Mouse (Mus musculus): ENCODE results near the gene Mfn2. TPM values are rescaled to one million over a fixed set of nuclear protein-coding genes. Genes with fewer than 3 reads are reported as not detected.

Gene Mfn2
- total and polyA plus RNA-seq, 3 experiments: 10.0 to 36.8 (median 17.5) TPM

DNA sequence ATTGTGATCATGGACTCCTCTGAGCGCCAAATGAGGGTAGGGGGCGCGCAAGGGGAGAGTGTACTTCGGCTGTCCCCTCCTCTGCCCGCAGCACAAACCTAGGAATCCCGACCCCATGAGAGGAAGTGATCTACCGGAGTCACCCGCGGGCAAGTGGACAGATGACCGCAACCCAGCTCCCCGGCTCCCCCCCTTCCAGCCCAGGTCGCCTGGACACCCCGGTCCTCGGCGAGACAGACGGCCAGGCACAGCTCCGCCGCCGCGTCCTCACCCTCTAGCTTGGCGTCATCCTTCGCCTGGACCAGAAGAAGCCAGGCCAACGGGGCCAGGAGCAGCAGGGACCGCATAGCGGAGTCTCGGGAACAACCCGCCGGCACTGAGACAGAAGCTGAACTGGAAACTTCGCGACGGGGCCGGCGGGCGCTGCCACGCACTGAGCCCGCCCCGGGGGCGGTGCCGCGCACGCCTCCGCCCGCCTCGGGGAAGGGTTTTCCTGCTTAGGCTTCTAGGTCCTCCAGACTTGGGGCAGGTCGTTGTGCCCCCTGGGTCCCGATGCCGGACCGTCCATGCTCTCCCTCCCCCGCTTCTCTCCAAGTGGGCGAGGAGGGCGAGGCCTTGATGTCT lies 31.9 kb upstream of the Mfn2 start, which contains the start of gene Plod1 (continued):
- no peak for TF ChIP-seq RCOR1 (conservative IDR thresholded peaks at IDR 0.05; ENCODE audit: low read depth, low read length)
- TF ChIP-seq KAT2A (IDR thresholded peaks at IDR 0.05; ENCODE audit: insufficient replicate concordance, low read length): 0 out of 2 replicates have a peak, but pooled peaks have one; percentile 28
- peak; percentile 26; the same call in 1 of the 2 replicates for TF ChIP-seq MEF2A (IDR thresholded peaks at IDR 0.05; ENCODE audit: borderline replicate concordance, low read depth, low read length)
- no peak; the same call in 1 of the 2 replicates for TF ChIP-seq CHD1 (IDR thresholded peaks at IDR 0.05; ENCODE audit: low read depth, low read length)
- TF ChIP-seq BHLHE40 (IDR thresholded peaks at IDR 0.05; ENCODE audit: low read depth, low read length): 0 out of 2 replicates have a peak, but pooled peaks have one; percentile 4
- peak; percentile 94 for TF ChIP-seq TCF12 (IDR thresholded peaks at IDR 0.05; ENCODE audit: low read depth, low read length)

DNA sequence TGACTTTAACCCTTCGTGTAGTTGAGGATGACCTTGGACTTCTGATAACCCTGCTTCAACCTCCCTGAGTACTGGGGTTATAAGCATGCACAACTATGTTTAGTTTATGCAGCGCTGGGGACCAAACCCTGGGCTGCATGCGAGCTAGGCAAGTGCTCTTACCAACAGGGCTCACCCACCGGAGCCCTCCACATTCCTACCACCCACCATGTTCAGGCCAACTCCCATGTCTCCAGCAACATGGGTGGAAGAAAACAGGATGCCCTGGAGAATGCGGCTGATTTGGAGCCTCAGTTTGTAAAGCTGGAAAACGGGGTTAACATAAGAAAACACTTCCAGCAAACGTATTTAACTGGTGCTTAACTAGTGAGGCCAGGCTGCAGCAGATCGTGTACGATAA lies 31.4 kb upstream of the Mfn2 start:
- H3K27ac ChIP-seq (ENCODE audit: insufficient read depth, low read depth): no peak overlapping the region
- in situ Hi-C loops (cut with MboI; ENCODE audit: low pct_ligation_motif_present, low pct_unique_long_range_greater_than_20kb, low sequenced_read_pairs) (no loop called here), dilution Hi-C loops (cut with MboI; ENCODE audit: extremely low pct_ligation_motif_present, extremely low pct_unique_long_range_greater_than_20kb, low sequenced_read_pairs) (no loop called here)
- peaks cover 10 to 24% of the 10 kb centered on the region in 2 experiments for H3K4me1 ChIP-seq (ENCODE audit: control insufficient read depth in 1 of 2, insufficient read depth in 2 of 2)
- H3K4me2 ChIP-seq (ENCODE audit: insufficient read depth, low read depth, poor library complexity, severe bottlenecking): peak overlapping the region; percentile 52; the same call in 1 of the 2 replicates
- peaks cover 58% of the 10 kb centered on the region for H3K27me3 ChIP-seq (replicated peaks)
- no peaks in the 10 kb centered on the region for H3K9me3 ChIP-seq (replicated peaks; ENCODE audit: low read length)
- H3K36me3 ChIP-seq (replicated peaks in 1 of 2; ENCODE audit: control insufficient read depth in 1 of 2, insufficient read depth in 1 of 2, low read length in 1 of 2): no peaks in the 10 kb centered on the region
- H3K4me3 ChIP-seq (replicated peaks in 1 of 3; ENCODE audit: low read depth in 2 of 3, low read length in 2 of 3, poor library complexity in 1 of 3): peak overlapping the region; percentile 48 to 96 (median 57)
- no peak for TF ChIP-seq TCF12 (IDR thresholded peaks at IDR 0.05; ENCODE audit: low read depth, low read length)
- no peak for TF ChIP-seq GABPA (IDR thresholded peaks at IDR 0.05; ENCODE audit: insufficient replicate concordance, low read depth, low read length)
- DNase-seq (ENCODE audit: extremely low read depth): no peak
- peak overlapping the region; percentile 87 for H3K9ac ChIP-seq (ENCODE audit: insufficient read depth, low read depth)
- H3K79me2 ChIP-seq (replicated peaks; ENCODE audit: control insufficient read depth, extremely low read depth, insufficient read depth, poor library complexity, severe bottlenecking): no peaks in the 10 kb centered on the region

DNA sequence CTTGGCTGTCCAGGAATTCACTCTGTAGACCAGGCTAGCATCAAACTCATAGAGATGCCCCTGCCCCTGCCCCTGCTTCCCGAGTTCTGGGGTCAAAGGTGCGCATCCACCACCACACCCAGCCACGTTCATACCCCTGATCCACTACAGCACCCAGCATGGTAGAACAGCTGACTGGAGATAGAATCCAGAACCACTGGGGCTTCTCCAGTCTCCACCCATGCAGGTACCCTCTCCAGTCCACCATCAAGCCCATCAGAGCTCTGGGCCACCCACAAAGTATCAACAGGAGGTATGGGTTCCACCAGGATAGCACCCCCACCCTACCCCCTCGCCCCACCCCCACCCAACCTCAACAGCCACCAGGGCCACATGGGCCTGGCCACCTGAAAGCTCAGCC lies 30.1 kb upstream of the Mfn2 start:
- H3K36me3 ChIP-seq (replicated peaks in 1 of 2; ENCODE audit: control insufficient read depth in 1 of 2, insufficient read depth in 1 of 2, low read length in 1 of 2): no peaks in the 10 kb centered on the region
- no peak for TF ChIP-seq EP300 (IDR thresholded peaks at IDR 0.05; ENCODE audit: low read length)
- TF ChIP-seq NELFE (IDR thresholded peaks at IDR 0.05; ENCODE audit: low read depth, low read length): no peak
- TF ChIP-seq PAX5 (IDR thresholded peaks at IDR 0.05; ENCODE audit: low read length): no peak
- no peak for TF ChIP-seq ZC3H11A (IDR thresholded peaks at IDR 0.05; ENCODE audit: low read depth, low read length)
- no peak for TF ChIP-seq UBTF (IDR thresholded peaks at IDR 0.05; ENCODE audit: low read depth, low read length)
- TF ChIP-seq USF2 (conservative IDR thresholded peaks at IDR 0.05; ENCODE audit: low read depth, low read length): no peak
- no peak for TF ChIP-seq RAD21 (IDR thresholded peaks at IDR 0.05; ENCODE audit: low read depth, low read length)
- no peak for TF ChIP-seq TBP (conservative IDR thresholded peaks at IDR 0.05; ENCODE audit: low read depth, low read length)
- TF ChIP-seq ZNF384 (IDR thresholded peaks at IDR 0.05; ENCODE audit: low read depth, low read length): no peak
- no peak for TF ChIP-seq SIN3A (IDR thresholded peaks at IDR 0.05; ENCODE audit: low read length)
- TF ChIP-seq CHD2 (IDR thresholded peaks at IDR 0.05; ENCODE audit: low read length): no peak
- TF ChIP-seq HCFC1 (IDR thresholded peaks at IDR 0.05; ENCODE audit: low read depth, low read length): no peak
- no peak for TF ChIP-seq ELF1 (IDR thresholded peaks at IDR 0.05; ENCODE audit: low read depth, low read length)
- no peak for TF ChIP-seq ETS1 (conservative IDR thresholded peaks at IDR 0.05; ENCODE audit: low read depth, low read length)
- no peak for TF ChIP-seq MAFK (IDR thresholded peaks at IDR 0.05; ENCODE audit: insufficient replicate concordance, low read length)
- no peak for TF ChIP-seq IRF4 (IDR thresholded peaks at IDR 0.05; ENCODE audit: low read depth, low read length)
- TF ChIP-seq JUN (IDR thresholded peaks at IDR 0.05; ENCODE audit: insufficient read depth, low read depth, low read length): no peak
- TF ChIP-seq KAT2A (IDR thresholded peaks at IDR 0.05; ENCODE audit: insufficient replicate concordance, low read length): no peak
- peaks cover 56% of the 10 kb centered on the region for H3K27me3 ChIP-seq (replicated peaks)
- dilution Hi-C loops (cut with MboI; ENCODE audit: extremely low pct_ligation_motif_present, extremely low pct_unique_long_range_greater_than_20kb, low sequenced_read_pairs) (no loop called here), in situ Hi-C loops (cut with MboI; ENCODE audit: low pct_ligation_motif_present, low pct_unique_long_range_greater_than_20kb, low sequenced_read_pairs) (no loop called here)
- H3K79me2 ChIP-seq (replicated peaks; ENCODE audit: control insufficient read depth, extremely low read depth, insufficient read depth, poor library complexity, severe bottlenecking): no peaks in the 10 kb centered on the region
- no peak for DNase-seq (ENCODE audit: extremely low read depth)
- no peak overlapping the region for H3K27ac ChIP-seq (ENCODE audit: insufficient read depth, low read depth)
- H3K9ac ChIP-seq (ENCODE audit: insufficient read depth, low read depth): no peak overlapping the region
- peaks cover 10 to 18% of the 10 kb centered on the region in 2 experiments for H3K4me1 ChIP-seq (ENCODE audit: control insufficient read depth in 1 of 2, insufficient read depth in 2 of 2)
- H3K9me3 ChIP-seq (replicated peaks; ENCODE audit: low read length): no peaks in the 10 kb centered on the region
- no peak overlapping the region for H3K4me3 ChIP-seq (replicated peaks in 1 of 3; ENCODE audit: low read depth in 2 of 3, low read length in 2 of 3, poor library complexity in 1 of 3)
- H3K4me2 ChIP-seq (ENCODE audit: insufficient read depth, low read depth, poor library complexity, severe bottlenecking): no peak overlapping the region

Measured in CH12.LX (cell line).